Mouse (Mus musculus): ENCODE data around the gene Robo2. TPM values are rescaled to one million over a fixed set of nuclear protein-coding genes. Genes with fewer than 3 reads are reported as not detected.

Robo2 gene
- polyA plus RNA-seq, 1 experiment from 2014 or later, result 12.1 TPM

MicroRNAs within 50 kb of the gene (microRNA counts, 519-probe panel; counts per million panel counts)
- microRNA mmu-miR-691, result 582 counts per million, percentile 70 among the panel's probes with 10 or more counts

Small RNAs within 50 kb of the gene (microRNA-seq; reads per million reads assigned to microRNA genes)
- not detected for gene Gm24272
- gene Mir691, result not detected
